Mouse (Mus musculus): ENCODE measurements around the gene Mbnl2. TPM values are rescaled to one million over a fixed set of nuclear protein-coding genes. Genes with fewer than 3 reads are reported as not detected.

The Mbnl2 gene
- total and polyA plus RNA-seq, 3 experiments, result 23.8 to 28.9 (median 23.9) TPM

DNA sequence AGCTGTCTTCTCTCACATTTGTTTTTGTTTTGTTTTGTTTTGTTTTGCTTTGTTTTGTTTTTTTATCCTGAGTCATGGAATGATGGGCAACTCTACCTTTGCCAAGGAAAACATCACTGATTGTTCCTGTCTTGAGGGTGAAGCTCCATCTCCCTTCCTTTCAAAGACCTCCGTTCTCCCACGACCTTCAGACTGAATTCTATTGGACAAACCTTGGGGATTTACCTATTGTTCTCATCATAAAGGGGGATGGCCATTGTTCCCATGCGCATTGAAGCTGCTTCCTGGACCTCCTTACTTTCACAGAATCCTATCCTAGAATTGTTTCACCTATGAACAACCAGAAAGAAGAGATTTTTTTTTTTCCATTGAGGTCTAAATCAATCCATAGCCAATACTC lies 118.7 kb downstream of the Mbnl2 start:
- Histone ChIP-seq H3K9me3 (replicated peaks; ENCODE audit: low read length) (peaks cover 11% of the 10 kb centered on the region), H3K27me3 (replicated peaks) (no peaks in the 10 kb centered on the region), H3K36me3 (replicated peaks in 1 of 2; ENCODE audit: control insufficient read depth in 1 of 2, insufficient read depth in 1 of 2, low read length in 1 of 2) (peaks cover 34 to 68% of the 10 kb centered on the region in 2 experiments), H3K79me2 (replicated peaks; ENCODE audit: control insufficient read depth, extremely low read depth, insufficient read depth, poor library complexity, severe bottlenecking) (no peaks in the 10 kb centered on the region; the same call in 1 of the 2 replicates), H3K9ac (ENCODE audit: insufficient read depth, low read depth) (no peak overlapping the region), H3K27ac (ENCODE audit: insufficient read depth, low read depth) (no peak overlapping the region), H3K4me1 (ENCODE audit: control insufficient read depth in 1 of 2, insufficient read depth in 2 of 2) (peaks cover 0 to 8% of the 10 kb centered on the region in 2 experiments; a peak in 1 of 4 replicates), H3K4me2 (ENCODE audit: insufficient read depth, low read depth, poor library complexity, severe bottlenecking) (no peak overlapping the region), H3K4me3 (replicated peaks in 1 of 3; ENCODE audit: low read depth in 2 of 3, low read length in 2 of 3, poor library complexity in 1 of 3) (no peak overlapping the region)
- in situ Hi-C loops (cut with MboI; ENCODE audit: low pct_ligation_motif_present, low pct_unique_long_range_greater_than_20kb, low sequenced_read_pairs) (loop anchor here (10.0 kb wide), 1 partner anchor 119 kb away; the partner anchor contains the start of gene Mbnl2), dilution Hi-C loops (cut with MboI; ENCODE audit: extremely low pct_ligation_motif_present, extremely low pct_unique_long_range_greater_than_20kb, low sequenced_read_pairs) (no loop called here)
- DNase-seq (ENCODE audit: extremely low read depth), result no peak
- TF ChIP-seq POLR2A (IDR thresholded peaks at IDR 0.05; ENCODE audit: low read depth, low read length) (no peak), HCFC1 (IDR thresholded peaks at IDR 0.05; ENCODE audit: low read depth, low read length) (no peak), GABPA (IDR thresholded peaks at IDR 0.05; ENCODE audit: insufficient replicate concordance, low read depth, low read length) (no peak), NRF1 (IDR thresholded peaks at IDR 0.05; ENCODE audit: low read depth, low read length) (no peak), MXI1 (IDR thresholded peaks at IDR 0.05; ENCODE audit: low read depth, low read length) (no peak), E2F4 (IDR thresholded peaks at IDR 0.05; ENCODE audit: insufficient replicate concordance, low read depth, low read length) (no peak)

DNA sequence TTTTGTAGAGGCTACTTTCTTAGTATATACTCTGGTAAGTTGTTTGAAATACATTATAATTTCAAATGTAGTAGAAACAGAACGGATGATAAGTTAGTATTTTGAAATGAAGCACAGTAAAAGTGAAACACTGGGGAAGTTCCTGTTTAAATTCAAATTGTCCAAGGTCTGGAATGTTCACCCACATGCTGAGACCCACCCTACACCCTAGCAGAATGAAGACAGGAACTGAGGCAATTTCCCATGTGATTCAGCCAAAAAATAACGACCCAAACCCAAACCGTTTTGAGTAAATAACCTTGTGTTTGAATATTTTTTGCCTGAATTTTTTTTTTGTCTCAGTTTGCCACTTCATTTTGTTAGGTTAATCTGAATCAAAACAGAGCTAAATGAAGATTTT lies 119.4 kb downstream of the Mbnl2 start:
- Histone ChIP-seq H3K9ac (ENCODE audit: insufficient read depth, low read depth) (no peak overlapping the region), H3K36me3 (replicated peaks in 1 of 2; ENCODE audit: control insufficient read depth in 1 of 2, insufficient read depth in 1 of 2, low read length in 1 of 2) (peaks cover 34 to 68% of the 10 kb centered on the region in 2 experiments), H3K4me3 (replicated peaks in 1 of 3; ENCODE audit: low read depth in 2 of 3, low read length in 2 of 3, poor library complexity in 1 of 3) (no peak overlapping the region), H3K9me3 (replicated peaks; ENCODE audit: low read length) (peaks cover 6% of the 10 kb centered on the region), H3K4me2 (ENCODE audit: insufficient read depth, low read depth, poor library complexity, severe bottlenecking) (no peak overlapping the region), H3K27me3 (replicated peaks) (no peaks in the 10 kb centered on the region), H3K4me1 (ENCODE audit: control insufficient read depth in 1 of 2, insufficient read depth in 2 of 2) (peaks cover 0 to 8% of the 10 kb centered on the region in 2 experiments; a peak in 1 of 4 replicates), H3K27ac (ENCODE audit: insufficient read depth, low read depth) (no peak overlapping the region), H3K79me2 (replicated peaks; ENCODE audit: control insufficient read depth, extremely low read depth, insufficient read depth, poor library complexity, severe bottlenecking) (no peaks in the 10 kb centered on the region; the same call in 1 of the 2 replicates)
- DNase-seq (ENCODE audit: extremely low read depth), result no peak
- TF ChIP-seq RCOR1 (conservative IDR thresholded peaks at IDR 0.05; ENCODE audit: low read depth, low read length) (no peak), POLR2AphosphoS2 (IDR thresholded peaks at IDR 0.05; ENCODE audit: low read depth, low read length) (no peak), RAD21 (IDR thresholded peaks at IDR 0.05; ENCODE audit: low read depth, low read length) (no peak)
- in situ Hi-C loops (cut with MboI; ENCODE audit: low pct_ligation_motif_present, low pct_unique_long_range_greater_than_20kb, low sequenced_read_pairs) (loop anchor here (10.0 kb wide), 1 partner anchor 120 kb away; the partner anchor contains the start of gene Mbnl2), dilution Hi-C loops (cut with MboI; ENCODE audit: extremely low pct_ligation_motif_present, extremely low pct_unique_long_range_greater_than_20kb, low sequenced_read_pairs) (no loop called here)

DNA sequence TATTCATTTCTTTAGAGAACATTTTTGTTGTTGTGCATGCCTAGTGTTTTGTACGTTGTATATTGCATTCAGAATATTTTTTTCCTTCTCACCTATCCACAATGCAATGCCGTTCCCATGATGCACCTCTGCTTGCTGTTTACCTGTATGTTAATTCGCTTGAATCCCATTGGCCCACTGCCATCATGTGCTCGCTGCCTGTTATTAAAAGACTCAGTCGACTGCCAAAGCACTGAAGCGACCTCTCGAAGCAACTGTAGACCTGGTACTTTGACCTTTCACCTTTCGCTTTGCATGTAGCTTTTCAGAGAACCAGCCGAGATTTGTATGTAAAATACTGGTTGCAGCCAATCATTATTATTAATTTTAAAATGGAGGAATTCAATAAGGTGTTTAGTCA lies 120.0 kb downstream of the Mbnl2 start:
- no peaks in the 10 kb centered on the region for H3K9me3 ChIP-seq (replicated peaks; ENCODE audit: low read length)
- no peak overlapping the region for H3K4me2 ChIP-seq (ENCODE audit: insufficient read depth, low read depth, poor library complexity, severe bottlenecking)
- dilution Hi-C loops (cut with MboI; ENCODE audit: extremely low pct_ligation_motif_present, extremely low pct_unique_long_range_greater_than_20kb, low sequenced_read_pairs), result no loop called here
- no peak for TF ChIP-seq SMC3 (IDR thresholded peaks at IDR 0.05; ENCODE audit: low read depth, low read length)
- TF ChIP-seq NELFE (IDR thresholded peaks at IDR 0.05; ENCODE audit: low read depth, low read length), result no peak
- TF ChIP-seq E2F4 (IDR thresholded peaks at IDR 0.05; ENCODE audit: insufficient replicate concordance, low read depth, low read length), result no peak
- no peak for TF ChIP-seq PAX5 (IDR thresholded peaks at IDR 0.05; ENCODE audit: low read length)
- TF ChIP-seq EP300 (IDR thresholded peaks at IDR 0.05; ENCODE audit: low read length), result no peak
- no peak for TF ChIP-seq TBP (conservative IDR thresholded peaks at IDR 0.05; ENCODE audit: low read depth, low read length)
- 0 out of 2 replicates have a peak, but pooled peaks have one; percentile 10 for TF ChIP-seq USF2 (conservative IDR thresholded peaks at IDR 0.05; ENCODE audit: low read depth, low read length)
- H3K27me3 ChIP-seq (replicated peaks), result no peaks in the 10 kb centered on the region
- in situ Hi-C loops (cut with MboI; ENCODE audit: low pct_ligation_motif_present, low pct_unique_long_range_greater_than_20kb, low sequenced_read_pairs), result loop anchor here (10.0 kb wide), 1 partner anchor 121 kb away; the partner anchor contains the start of gene Mbnl2
- no peak overlapping the region for H3K27ac ChIP-seq (ENCODE audit: insufficient read depth, low read depth)
- H3K4me1 ChIP-seq (ENCODE audit: control insufficient read depth in 1 of 2, insufficient read depth in 2 of 2), result peaks cover 0 to 8% of the 10 kb centered on the region in 2 experiments; a peak in 1 of 4 replicates
- H3K9ac ChIP-seq (ENCODE audit: insufficient read depth, low read depth), result no peak overlapping the region
- H3K79me2 ChIP-seq (replicated peaks; ENCODE audit: control insufficient read depth, extremely low read depth, insufficient read depth, poor library complexity, severe bottlenecking), result no peaks in the 10 kb centered on the region; the same call in 1 of the 2 replicates
- DNase-seq (ENCODE audit: extremely low read depth), result no peak
- peaks cover 33 to 68% of the 10 kb centered on the region in 2 experiments for H3K36me3 ChIP-seq (replicated peaks in 1 of 2; ENCODE audit: control insufficient read depth in 1 of 2, insufficient read depth in 1 of 2, low read length in 1 of 2)
- no peak overlapping the region for H3K4me3 ChIP-seq (replicated peaks in 1 of 3; ENCODE audit: low read depth in 2 of 3, low read length in 2 of 3, poor library complexity in 1 of 3)

Data from CH12.LX (cell line).